Mouse (Mus musculus) heart, embryonic 11.5 days (tissue): ENCODE data around the gene Irf8. TPM values are rescaled to one million over a fixed set of nuclear protein-coding genes. Genes with fewer than 3 reads are reported as not detected.

ENCODE experiments used
- ATAC-seq: fragments of 200-750 bp; cut with Nextera tagmentation; replicated peaks from 2 replicates; pipeline ENCODE4 v1.8.0; 2017; ENCODE audit warnings: moderate library complexity; ENCODE audit not compliant: insufficient number of reproducible peaks, low FRiP score, low TSS enrichment
- H3K27ac ChIP-seq: fragments of 300-500 bp; sonication (generic); 2 replicates; pipeline ENCODE4 v1.5.1; 2014; ENCODE audit warnings: mild to moderate bottlenecking, low read depth, low read length
- H3K27me3 ChIP-seq: fragments of 300-500 bp; sonication (generic); 2 replicates; pipeline ENCODE4 v1.6.1; 2014; ENCODE audit warnings: mild to moderate bottlenecking, low read length, mixed read lengths; ENCODE audit not compliant: control insufficient read depth, insufficient read depth
- H3K36me3 ChIP-seq: fragments of 300-500 bp; sonication (generic); 2 replicates; pipeline ENCODE4 v1.6.1; 2014; ENCODE audit warnings: mild to moderate bottlenecking, low read length, moderate library complexity, mixed read lengths; ENCODE audit not compliant: control insufficient read depth, insufficient read depth
- H3K4me1 ChIP-seq: fragments of 300-500 bp; sonication (generic); 2 replicates; pipeline ENCODE4 v1.6.1; 2014; ENCODE audit warnings: low read length; ENCODE audit not compliant: control insufficient read depth, insufficient read depth
- H3K4me2 ChIP-seq: fragments of 300-500 bp; sonication (generic); 2 replicates; pipeline ENCODE4 v1.6.1; 2014; ENCODE audit warnings: mild to moderate bottlenecking, moderate library complexity
- H3K4me3 ChIP-seq: fragments of 300-500 bp; sonication (generic); 2 replicates; pipeline ENCODE4 v1.5.1; 2014; ENCODE audit warnings: low read depth, low read length
- H3K9ac ChIP-seq: fragments of 300-500 bp; sonication (generic); 2 replicates; pipeline ENCODE4 v1.6.1; 2014; ENCODE audit warnings: mild to moderate bottlenecking, low read depth, low read length, moderate library complexity
- H3K9me3 ChIP-seq: fragments of 300-500 bp; sonication (generic); replicated peaks from 2 replicates; pipeline ENCODE4 v1.6.1; 2016; ENCODE audit warnings: low read length; ENCODE audit not compliant: control insufficient read depth
- WGBS: fragments of 180-500 bp; shearing (Covaris S2); extraction: QIAGEN DNeasy Blood & Tissue Kit; methylation state at CpG from one replicate; pipeline ENCODE4 v1.1.7; 2014; ENCODE audit not compliant: insufficient replicate concordance; 5-methylcytosine and 5-hydroxymethylcytosine counted together
- polyA plus RNA-seq: library from polyadenylated mRNA; unstranded; fragments of >200 nt; fragmentation: Nextera tagmentation; extraction: Ambion mirVana; gene quantifications from 2 replicates; pipeline ENCODE4 v1.2.1, GENCODE M21; 2014

Irf8 gene
- polyA plus RNA-seq, 1 experiment from 2014 or later: 3.2 TPM

DNA sequence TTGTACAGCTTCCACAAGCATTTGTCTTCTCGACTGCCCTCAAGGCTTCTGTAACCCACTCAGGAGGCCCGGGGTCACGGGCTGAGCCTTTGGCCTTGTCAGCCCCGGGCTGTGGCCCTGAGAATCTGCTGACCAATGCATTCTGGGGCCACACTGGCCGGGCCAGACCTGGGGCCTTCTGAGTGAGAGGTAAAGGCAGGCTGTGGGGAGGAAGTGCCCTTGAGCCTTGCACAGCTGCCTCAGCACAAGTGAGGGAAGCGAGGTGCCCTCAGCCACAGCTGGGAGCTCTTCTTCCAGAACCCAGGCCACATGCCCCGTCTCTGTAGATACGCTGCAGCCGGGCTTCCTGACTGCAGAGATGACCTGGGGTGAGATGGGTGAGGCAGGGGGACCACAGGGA is 14.5 kb downstream of the Irf8 start:
- Histone ChIP-seq H3K27me3 (peaks cover 17% of the 10 kb centered on the region; the same call in 1 of the 2 replicates), H3K36me3 (no peaks in the 10 kb centered on the region), H3K4me1 (peaks cover 11% of the 10 kb centered on the region), H3K27ac (no peak overlapping the region), H3K9ac (no peak overlapping the region), H3K9me3 (no peaks in the 10 kb centered on the region), H3K4me2 (no peak overlapping the region), H3K4me3 (no peak overlapping the region)
- WGBS: 75% methylated on average over 9 of the region's 9 CpGs
- ATAC-seq: no peak

DNA sequence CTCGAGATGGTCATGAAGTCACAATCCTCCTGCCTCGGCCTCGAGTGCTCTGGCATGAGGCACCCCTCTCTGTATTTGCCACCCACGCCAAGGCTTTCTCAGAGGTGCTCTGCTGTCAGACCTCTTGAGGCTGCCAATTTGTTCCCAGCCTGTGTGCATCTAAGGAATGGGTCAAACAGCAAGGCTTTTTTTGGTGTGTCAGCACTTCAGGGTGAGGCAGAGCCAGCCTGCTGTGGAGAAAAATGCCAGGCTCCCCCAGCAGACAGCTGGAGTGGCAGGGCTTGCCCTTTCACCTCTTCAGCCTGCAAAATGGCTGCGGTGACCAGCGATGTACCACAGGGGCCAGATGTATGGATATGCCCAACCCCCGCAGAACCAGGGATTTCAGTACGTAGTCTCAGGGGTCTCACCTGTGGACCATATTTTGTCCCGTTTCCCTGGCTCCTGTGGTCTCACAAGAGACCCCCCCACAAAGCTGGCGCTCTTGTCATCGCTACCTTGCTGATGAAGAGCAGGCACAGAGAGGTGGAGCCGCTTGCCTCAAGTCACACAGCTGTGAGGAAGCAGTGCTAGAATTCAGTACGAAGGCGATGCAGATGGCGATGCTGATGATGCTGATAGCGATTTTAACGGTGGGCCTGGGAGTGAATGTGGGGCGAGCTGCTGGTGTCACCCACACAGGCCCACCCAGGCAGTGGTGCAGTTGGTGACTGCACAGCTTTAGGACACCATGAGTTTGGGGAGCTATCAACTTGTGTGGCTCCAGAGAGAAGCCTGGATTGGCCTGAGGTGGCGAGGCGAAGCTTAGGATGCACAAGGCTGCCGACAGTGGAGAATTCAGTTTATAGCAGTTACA is 15.3 kb downstream of the Irf8 start:
- no peak overlapping the region for H3K4me3 ChIP-seq
- no peak for ATAC-seq

DNA sequence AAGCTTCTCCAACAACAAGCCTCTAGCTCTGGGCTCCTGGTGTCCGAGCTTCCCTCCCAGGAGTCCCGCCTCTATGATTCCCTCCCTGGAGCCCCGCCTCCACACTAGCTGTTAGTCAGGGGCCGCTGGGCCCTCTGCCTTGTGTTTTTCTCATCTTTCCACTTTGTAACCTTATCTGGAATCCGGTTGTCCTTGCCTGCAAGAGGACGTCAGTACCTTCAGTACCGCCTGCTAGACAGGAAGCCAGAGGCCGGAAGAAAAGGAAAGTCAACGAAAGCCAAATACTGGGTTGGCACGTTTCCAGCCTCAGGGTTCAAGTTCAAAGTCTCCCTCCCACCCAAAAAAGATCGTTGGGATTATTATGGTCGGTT is 15.9 kb downstream of the Irf8 start:
- Histone ChIP-seq H3K27ac (no peak overlapping the region), H3K4me3 (no peak overlapping the region)
- 4% methylated on average over 12 of the region's 12 CpGs for WGBS

More for the DNA sequence above, 15.3 kb downstream of the Irf8 start:
- peak overlapping the region; percentile 44 for H3K4me2 ChIP-seq
- 0 out of 2 replicates have a peak overlapping the region, but pooled peaks have one; percentile 18 for H3K27ac ChIP-seq
- WGBS: 56% methylated on average over 21 of the region's 21 CpGs
- peaks cover 11% of the 10 kb centered on the region for H3K4me1 ChIP-seq
- peaks cover 14% of the 10 kb centered on the region; the same call in 1 of the 2 replicates for H3K27me3 ChIP-seq
- no peak overlapping the region for H3K9ac ChIP-seq
- H3K36me3 ChIP-seq: no peaks in the 10 kb centered on the region
- H3K9me3 ChIP-seq: no peaks in the 10 kb centered on the region

DNA sequence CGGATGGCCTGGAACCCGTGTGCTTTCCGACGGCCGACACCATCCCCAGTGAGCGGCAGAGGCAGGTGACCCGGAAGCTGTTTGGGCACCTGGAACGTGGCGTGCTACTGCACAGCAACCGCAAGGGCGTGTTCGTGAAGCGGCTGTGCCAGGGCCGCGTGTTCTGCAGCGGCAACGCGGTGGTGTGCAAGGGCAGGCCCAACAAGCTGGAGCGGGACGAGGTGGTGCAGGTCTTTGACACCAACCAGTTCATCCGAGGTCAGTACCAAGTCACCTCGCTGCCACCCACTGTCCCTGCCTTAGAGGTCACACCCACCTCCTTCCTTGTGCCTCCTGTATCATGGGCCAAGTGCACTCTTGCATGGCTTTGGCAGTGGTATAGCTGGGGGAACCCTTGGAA is 17.3 kb downstream of the Irf8 start:
- 87% methylated on average over 22 of the region's 22 CpGs for WGBS
- H3K4me1 ChIP-seq: peaks cover 11% of the 10 kb centered on the region
- no peak overlapping the region for H3K9ac ChIP-seq
- H3K27me3 ChIP-seq: peaks cover 10% of the 10 kb centered on the region; the same call in 1 of the 2 replicates
- no peak overlapping the region for H3K27ac ChIP-seq
- no peak overlapping the region for H3K4me3 ChIP-seq
- H3K36me3 ChIP-seq: no peaks in the 10 kb centered on the region
- no peaks in the 10 kb centered on the region for H3K9me3 ChIP-seq
- H3K4me2 ChIP-seq: no peak overlapping the region
- ATAC-seq: no peak

More for the DNA sequence above, 15.9 kb downstream of the Irf8 start:
- peaks cover 11% of the 10 kb centered on the region for H3K4me1 ChIP-seq
- H3K4me2 ChIP-seq: peak overlapping the region; percentile 44; the same call in 1 of the 2 replicates
- no peaks in the 10 kb centered on the region for H3K9me3 ChIP-seq
- no peaks in the 10 kb centered on the region for H3K36me3 ChIP-seq
- ATAC-seq: peak; percentile 68
- peaks cover 10% of the 10 kb centered on the region; the same call in 1 of the 2 replicates for H3K27me3 ChIP-seq
- no peak overlapping the region for H3K9ac ChIP-seq

GRCm38 (mm10) chr8:120755306-120756297 is 19.4 kb downstream of the Irf8 start:
- Histone ChIP-seq H3K9me3 (no peaks in the 10 kb centered on the region), H3K4me1 (peaks cover 11% of the 10 kb centered on the region), H3K27ac (no peak overlapping the region), H3K4me3 (no peak overlapping the region), H3K4me2 (no peak overlapping the region), H3K27me3 (peaks cover 10% of the 10 kb centered on the region; the same call in 1 of the 2 replicates), H3K9ac (no peak overlapping the region), H3K36me3 (no peaks in the 10 kb centered on the region)
- 62% methylated on average over 19 of the region's 19 CpGs for WGBS
- ATAC-seq: no peak

DNA sequence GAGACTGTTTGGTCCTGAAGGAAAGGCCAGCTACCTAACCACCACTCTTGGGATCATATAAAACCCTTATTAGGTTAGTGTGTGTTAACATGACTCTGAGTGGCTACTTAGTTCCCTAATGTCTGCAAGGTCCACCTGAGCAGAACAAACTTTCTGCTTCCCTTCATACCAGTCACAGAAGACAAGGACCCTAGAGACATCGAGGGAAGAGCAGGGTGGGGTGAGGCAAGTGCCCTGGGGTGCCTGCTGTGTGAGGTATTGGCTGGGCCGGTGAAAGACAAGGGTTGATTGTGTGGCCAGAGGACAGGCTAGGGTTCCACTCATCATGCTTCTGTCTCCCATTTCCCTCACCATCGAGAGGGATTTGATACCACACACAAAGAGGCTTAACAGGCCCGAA is 21.8 kb downstream of the Irf8 start:
- Histone ChIP-seq H3K27me3 (peaks cover 10% of the 10 kb centered on the region; the same call in 1 of the 2 replicates), H3K36me3 (no peaks in the 10 kb centered on the region), H3K9me3 (no peaks in the 10 kb centered on the region), H3K9ac (no peak overlapping the region), H3K27ac (no peak overlapping the region), H3K4me2 (no peak overlapping the region), H3K4me1 (0 out of 2 replicates have a peak, but pooled peaks cover 3% of the 10 kb centered on the region), H3K4me3 (no peak overlapping the region)
- ATAC-seq: no peak
- 61% methylated on average over 4 of the region's 4 CpGs for WGBS

- no peak overlapping the region for H3K27ac ChIP-seq
- no peaks in the 10 kb centered on the region for H3K9me3 ChIP-seq
- H3K4me1 ChIP-seq: 0 out of 2 replicates have a peak, but pooled peaks cover 3% of the 10 kb centered on the region
- no peak overlapping the region for H3K9ac ChIP-seq
- ATAC-seq: no peak
- no peak overlapping the region for H3K4me2 ChIP-seq
- H3K27me3 ChIP-seq: peaks cover 1% of the 10 kb centered on the region; the same call in 1 of the 2 replicates
- WGBS: 76% methylated on average over 6 of the region's 6 CpGs
- no peak overlapping the region for H3K4me3 ChIP-seq
- no peaks in the 10 kb centered on the region for H3K36me3 ChIP-seq
Observed at GRCm38 (mm10) chr8:120759847-120760246, 23.7 kb downstream of the Irf8 start.
